Mouse (Mus musculus): ENCODE data around the gene Pbsn. TPM values are rescaled to one million over a fixed set of nuclear protein-coding genes. Genes with fewer than 3 reads are reported as not detected.
A peak's percentile ranks its signal among the peaks of the same experiment; 100 is the strongest.

Gene Pbsn
- total and polyA plus RNA-seq, 3 experiments, result not detected

- peaks cover 0 to 5% of the 10 kb centered on the region in 2 experiments for H3K36me3 ChIP-seq (replicated peaks in 1 of 2; ENCODE audit: control insufficient read depth in 1 of 2, insufficient read depth in 1 of 2, low read length in 1 of 2)
- H3K27ac ChIP-seq (ENCODE audit: insufficient read depth, low read depth), result peak overlapping the region; percentile 83; the same call in 1 of the 2 replicates
- H3K4me2 ChIP-seq (ENCODE audit: insufficient read depth, low read depth, poor library complexity, severe bottlenecking), result peak overlapping the region; percentile 15; the same call in 1 of the 2 replicates
- TF ChIP-seq ELF1 (IDR thresholded peaks at IDR 0.05; ENCODE audit: low read depth, low read length) (no peak), NELFE (IDR thresholded peaks at IDR 0.05; ENCODE audit: low read depth, low read length) (no peak), TCF12 (IDR thresholded peaks at IDR 0.05; ENCODE audit: low read depth, low read length) (no peak), CTCF (conservative IDR thresholded peaks at IDR 0.05 in 1 of 2, IDR thresholded peaks at IDR 0.05 in 1 of 2; ENCODE audit: low read depth in 2 of 2, low read length in 2 of 2) (peak in 1 of 2 experiments; percentile 39; a peak in 2 of 4 replicates), IRF4 (IDR thresholded peaks at IDR 0.05; ENCODE audit: low read depth, low read length) (peak; percentile 23; the same call in 1 of the 2 replicates), ETS1 (conservative IDR thresholded peaks at IDR 0.05; ENCODE audit: low read depth, low read length) (0 out of 2 replicates have a peak, but pooled peaks have one; percentile 13)
- peaks cover 28% of the 10 kb centered on the region for H3K79me2 ChIP-seq (replicated peaks; ENCODE audit: control insufficient read depth, extremely low read depth, insufficient read depth, poor library complexity, severe bottlenecking)
- no peaks in the 10 kb centered on the region for H3K9me3 ChIP-seq (replicated peaks; ENCODE audit: low read length)
- in situ Hi-C loops (cut with MboI; ENCODE audit: low pct_ligation_motif_present, low pct_unique_long_range_greater_than_20kb, low sequenced_read_pairs), result loop anchor here (10.0 kb wide), 1 partner anchor 52 kb away; no protein-coding TSS in a partner anchor
- H3K27me3 ChIP-seq (replicated peaks), result no peaks in the 10 kb centered on the region
- dilution Hi-C loops (cut with MboI; ENCODE audit: extremely low pct_ligation_motif_present, extremely low pct_unique_long_range_greater_than_20kb, low sequenced_read_pairs), result no loop called here
- no peak for DNase-seq (ENCODE audit: extremely low read depth)
- H3K9ac ChIP-seq (ENCODE audit: insufficient read depth, low read depth), result no peak overlapping the region
- peaks cover 33 to 47% of the 10 kb centered on the region in 2 experiments for H3K4me1 ChIP-seq (ENCODE audit: control insufficient read depth in 1 of 2, insufficient read depth in 2 of 2)
- H3K4me3 ChIP-seq (replicated peaks in 1 of 3; ENCODE audit: low read depth in 2 of 3, low read length in 2 of 3, poor library complexity in 1 of 3), result no peak overlapping the region
Measured at GRCm38 (mm10) chrX:77796916-77797315, 56.5 kb downstream of the Pbsn start.

- H3K79me2 ChIP-seq (replicated peaks; ENCODE audit: control insufficient read depth, extremely low read depth, insufficient read depth, poor library complexity, severe bottlenecking), result peaks cover 31% of the 10 kb centered on the region
- H3K4me1 ChIP-seq (ENCODE audit: control insufficient read depth in 1 of 2, insufficient read depth in 2 of 2), result peaks cover 34 to 43% of the 10 kb centered on the region in 2 experiments
- H3K9ac ChIP-seq (ENCODE audit: insufficient read depth, low read depth), result peak within 1 kb of the TSS; percentile 73
- H3K4me3 ChIP-seq (replicated peaks in 1 of 3; ENCODE audit: low read depth in 2 of 3, low read length in 2 of 3, poor library complexity in 1 of 3), result peak within 1 kb of the TSS; percentile 58 to 81 (median 69)
- peak within 1 kb of the TSS; percentile 45; the same call in 1 of the 2 replicates for H3K4me2 ChIP-seq (ENCODE audit: insufficient read depth, low read depth, poor library complexity, severe bottlenecking)
- H3K36me3 ChIP-seq (replicated peaks in 1 of 2; ENCODE audit: control insufficient read depth in 1 of 2, insufficient read depth in 1 of 2, low read length in 1 of 2), result peaks cover 0 to 8% of the 10 kb centered on the region in 2 experiments
- DNase-seq (ENCODE audit: extremely low read depth), result peak; percentile 83
- H3K27ac ChIP-seq (ENCODE audit: insufficient read depth, low read depth), result peak within 1 kb of the TSS; percentile 94
- in situ Hi-C loops (cut with MboI; ENCODE audit: low pct_ligation_motif_present, low pct_unique_long_range_greater_than_20kb, low sequenced_read_pairs) (loop anchor here (10.0 kb wide), 1 partner anchor 52 kb away; no protein-coding TSS in a partner anchor), dilution Hi-C loops (cut with MboI; ENCODE audit: extremely low pct_ligation_motif_present, extremely low pct_unique_long_range_greater_than_20kb, low sequenced_read_pairs) (no loop called here)
- no peaks in the 10 kb centered on the region for H3K9me3 ChIP-seq (replicated peaks; ENCODE audit: low read length)
- H3K27me3 ChIP-seq (replicated peaks), result no peaks in the 10 kb centered on the region
- TF ChIP-seq EP300 (IDR thresholded peaks at IDR 0.05; ENCODE audit: low read length), result peak; percentile 73
- TF ChIP-seq MEF2A (IDR thresholded peaks at IDR 0.05; ENCODE audit: borderline replicate concordance, low read depth, low read length), result peak; percentile 63; the same call in 1 of the 2 replicates
- TF ChIP-seq E2F4 (IDR thresholded peaks at IDR 0.05; ENCODE audit: insufficient replicate concordance, low read depth, low read length), result no peak
- no peak for TF ChIP-seq JUND (conservative IDR thresholded peaks at IDR 0.05; ENCODE audit: low read depth, low read length)
- TF ChIP-seq ZC3H11A (IDR thresholded peaks at IDR 0.05; ENCODE audit: low read depth, low read length), result no peak
- no peak for TF ChIP-seq CTCF (conservative IDR thresholded peaks at IDR 0.05 in 1 of 2, IDR thresholded peaks at IDR 0.05 in 1 of 2; ENCODE audit: low read depth in 2 of 2, low read length in 2 of 2)
- no peak for TF ChIP-seq ZMIZ1 (IDR thresholded peaks at IDR 0.05; ENCODE audit: low read depth, low read length)
- TF ChIP-seq UBTF (IDR thresholded peaks at IDR 0.05; ENCODE audit: low read depth, low read length), result no peak
- TF ChIP-seq NRF1 (IDR thresholded peaks at IDR 0.05; ENCODE audit: low read depth, low read length), result peak; percentile 49; the same call in 1 of the 2 replicates
- no peak for TF ChIP-seq SIN3A (IDR thresholded peaks at IDR 0.05; ENCODE audit: low read length)
- TF ChIP-seq JUN (IDR thresholded peaks at IDR 0.05; ENCODE audit: insufficient read depth, low read depth, low read length), result no peak
- TF ChIP-seq IRF4 (IDR thresholded peaks at IDR 0.05; ENCODE audit: low read depth, low read length), result peak; percentile 46; the same call in 1 of the 2 replicates
- TF ChIP-seq USF2 (conservative IDR thresholded peaks at IDR 0.05; ENCODE audit: low read depth, low read length), result no peak
- no peak; the same call in 1 of the 2 replicates for TF ChIP-seq MXI1 (IDR thresholded peaks at IDR 0.05; ENCODE audit: low read depth, low read length)
- peak; percentile 55; the same call in 1 of the 2 replicates for TF ChIP-seq BHLHE40 (IDR thresholded peaks at IDR 0.05; ENCODE audit: low read depth, low read length)
- 0 out of 2 replicates have a peak, but pooled peaks have one; percentile 20 for TF ChIP-seq RCOR1 (conservative IDR thresholded peaks at IDR 0.05; ENCODE audit: low read depth, low read length)
- peak; percentile 53; the same call in 1 of the 2 replicates for TF ChIP-seq ETS1 (conservative IDR thresholded peaks at IDR 0.05; ENCODE audit: low read depth, low read length)
- no peak for TF ChIP-seq MAZ (IDR thresholded peaks at IDR 0.05; ENCODE audit: low read depth, low read length)
- TF ChIP-seq ELF1 (IDR thresholded peaks at IDR 0.05; ENCODE audit: low read depth, low read length), result no peak; the same call in 1 of the 2 replicates
- no peak for TF ChIP-seq PAX5 (IDR thresholded peaks at IDR 0.05; ENCODE audit: low read length)
- no peak for TF ChIP-seq NELFE (IDR thresholded peaks at IDR 0.05; ENCODE audit: low read depth, low read length)
- TF ChIP-seq MAX (IDR thresholded peaks at IDR 0.05; ENCODE audit: low read length), result 0 out of 2 replicates have a peak, but pooled peaks have one; percentile 26
- no peak for TF ChIP-seq CHD2 (IDR thresholded peaks at IDR 0.05; ENCODE audit: low read length)
- TF ChIP-seq CHD1 (IDR thresholded peaks at IDR 0.05; ENCODE audit: low read depth, low read length), result peak; percentile 85
- TF ChIP-seq MYC (IDR thresholded peaks at IDR 0.05; ENCODE audit: low read depth, low read length), result no peak
- TF ChIP-seq GABPA (IDR thresholded peaks at IDR 0.05; ENCODE audit: insufficient replicate concordance, low read depth, low read length), result no peak
- TF ChIP-seq HCFC1 (IDR thresholded peaks at IDR 0.05; ENCODE audit: low read depth, low read length), result 0 out of 2 replicates have a peak, but pooled peaks have one; percentile 41
- TF ChIP-seq SMC3 (IDR thresholded peaks at IDR 0.05; ENCODE audit: low read depth, low read length), result no peak
Measured at GRCm38 (mm10) chrX:77796238-77796835, 57.1 kb downstream of the Pbsn start, which contains the start of gene Prkx. Prkx (minus strand) TSS chrX:77796278.
